In genomic region chr11:4276411-4276861, GRCm38 (mm10) we compare ENCODE assay signal across 9 mouse cellular contexts. TPM values are rescaled to one million over a fixed set of nuclear protein-coding genes. Genes with fewer than 3 reads are reported as not detected.
DNase-seq lines count a peak whose midpoint lies in the region; ATAC-seq lines count a peak whose summit lies in the region.
"Had no signal": no experiment of that assay in that cellular context is flagged by ENCODE, and none has a peak within 500 bp of the region (broad histone marks: within the 10 kb centered on the region; RNA-seq: fewer than 3 reads in every experiment).

No protein-coding gene starts in this region.

- H3K9me3 ChIP-seq in kidney, embryonic 16.5 days (ENCODE audit: low read length): no peaks in the 10 kb centered on the region
- H3K9me3 ChIP-seq in midbrain, embryonic 16.5 days (replicated peaks; ENCODE audit: control insufficient read depth, low read length, poor library complexity, severe bottlenecking): no peaks in the 10 kb centered on the region
- H3K9me3 ChIP-seq: neural tube, embryonic 13.5 days had no signal

- H3K4me2 ChIP-seq in kidney, embryonic 16.5 days (replicated peaks; ENCODE audit: low read depth, low read length): no peak overlapping the region
- H3K4me2 ChIP-seq in midbrain, embryonic 16.5 days (ENCODE audit: low read length): no peak overlapping the region
- H3K4me2 ChIP-seq: neural tube, embryonic 13.5 days had no signal

- H3K27me3 ChIP-seq in kidney, embryonic 16.5 days (ENCODE audit: insufficient read depth, low read length): no peaks in the 10 kb centered on the region
- H3K27me3 ChIP-seq in midbrain, embryonic 16.5 days (ENCODE audit: control insufficient read depth, insufficient read depth, low read depth, low read length): no peaks in the 10 kb centered on the region

- no peak for DNase-seq in kidney, adult 18-20 months
- peak; percentile 91 for DNase-seq in fibroblast of lung, adult 2 months (ENCODE audit: low read depth)
- DNase-seq in heart, postnatal 14 days: peak; percentile 35 to 63
- peak; percentile 57 for DNase-seq in lung, postnatal 36 days
- no peak for DNase-seq in layer of hippocampus, adult 9-10 months (ENCODE audit: low spot score)
- DNase-seq: liver, postnatal 0 days had no signal

- ATAC-seq in kidney, embryonic 16.5 days (ENCODE audit: low FRiP score, low TSS enrichment): peak; percentile 82
- no peak for ATAC-seq in midbrain, embryonic 16.5 days
- ATAC-seq: liver, postnatal 0 days had no signal

- H3K36me3 ChIP-seq in kidney, embryonic 16.5 days (ENCODE audit: insufficient read depth, low read length): no peaks in the 10 kb centered on the region
- H3K36me3 ChIP-seq in midbrain, embryonic 16.5 days (ENCODE audit: control insufficient read depth, insufficient read depth, low read length): no peaks in the 10 kb centered on the region
- H3K36me3 ChIP-seq: neural tube, embryonic 13.5 days had no signal

- intact Hi-C loops in heart, postnatal 14 days (cut with DNase I): no loop called here

- peak overlapping the region; percentile 30; the same call in 1 of the 2 replicates for H3K27ac ChIP-seq in kidney, embryonic 16.5 days (ENCODE audit: low read length)
- no peak overlapping the region for H3K27ac ChIP-seq in midbrain, embryonic 16.5 days (ENCODE audit: low read length)
- H3K27ac ChIP-seq: neural tube, embryonic 13.5 days had no signal

- H3K4me1 ChIP-seq in kidney, embryonic 16.5 days (ENCODE audit: insufficient read depth, low read length): peaks cover 9% of the 10 kb centered on the region
- H3K4me1 ChIP-seq in midbrain, embryonic 16.5 days (ENCODE audit: control insufficient read depth, insufficient read depth, low read length): no peaks in the 10 kb centered on the region

- no peak overlapping the region for H3K4me3 ChIP-seq in kidney, embryonic 16.5 days (ENCODE audit: low read length)
- no peak overlapping the region for H3K4me3 ChIP-seq in midbrain, embryonic 16.5 days (ENCODE audit: low read depth, low read length)
- H3K4me3 ChIP-seq: neural tube, embryonic 13.5 days had no signal

- 48% methylated on average over 11 of the region's 11 CpGs for WGBS in kidney, embryonic 16.5 days
- WGBS in midbrain, embryonic 16.5 days: 69% methylated on average over 11 of the region's 11 CpGs

- no peak overlapping the region for H3K9ac ChIP-seq in kidney, embryonic 16.5 days (replicated peaks; ENCODE audit: low read length)
- no peak overlapping the region for H3K9ac ChIP-seq in midbrain, embryonic 16.5 days (ENCODE audit: low read depth, low read length)
- H3K9ac ChIP-seq: liver, postnatal 0 days; neural tube, embryonic 13.5 days had no signal

RNA-seq across cellular contexts. Expression of gene Lif, which starts 19.1 kb away (rescaled TPM):
- polyA plus RNA-seq in kidney, embryonic 16.5 days (2015; fragmentation: Nextera tagmentation; extraction: Ambion mirVana): 0.05 and 0.09 TPM in 2 replicates
- total RNA-seq in heart, postnatal 14 days (2021): under 1 TPM; 0.14 to 0.37 TPM
- polyA plus RNA-seq in midbrain, embryonic 16.5 days (2015; fragmentation: Nextera tagmentation; extraction: Ambion mirVana): 0.06 TPM in 1 of 2 replicates, not detected in the other
- polyA plus RNA-seq: liver, postnatal 0 days; neural tube, embryonic 13.5 days had no signal

RNA-seq across cellular contexts. Expression of gene Osm, which starts 40.2 kb away (rescaled TPM):
- polyA plus RNA-seq in kidney, embryonic 16.5 days (2015; fragmentation: Nextera tagmentation; extraction: Ambion mirVana): not detected in 2 replicates
- total RNA-seq in heart, postnatal 14 days (2021): under 1 TPM in 1 of 2 experiments, not detected in 1; 0.10 TPM
- polyA plus RNA-seq in midbrain, embryonic 16.5 days (2015; fragmentation: Nextera tagmentation; extraction: Ambion mirVana): 0.08 and 0.19 TPM in 2 replicates
- polyA plus RNA-seq: neural tube, embryonic 13.5 days had no signal

RNA-seq across cellular contexts. Expression of gene Castor1, which starts 58.4 kb away (rescaled TPM):
- 6.8 and 7.6 TPM in 2 replicates for polyA plus RNA-seq in kidney, embryonic 16.5 days (2015; fragmentation: Nextera tagmentation; extraction: Ambion mirVana)
- total RNA-seq in heart, postnatal 14 days (2021): 10 to 100 TPM in 1 of 2 experiments, 1 to 10 TPM in 1; 8.3 to 11.4 TPM
- polyA plus RNA-seq in midbrain, embryonic 16.5 days (2015; fragmentation: Nextera tagmentation; extraction: Ambion mirVana): 2.9 and 4.2 TPM in 2 replicates

Comparison
In these comparisons a context has a peak if more than half of its experiments do, and no peak if none do; other contexts are left out.
1. DNase-seq: peak in fibroblast of lung, adult 2 months (single experiment), heart, postnatal 14 days (2 of 2) and lung, postnatal 36 days (single experiment); none in kidney, adult 18-20 months (single experiment) and layer of hippocampus, adult 9-10 months (single experiment).